Comparison of ENCODE assay signal across 14 mouse cellular contexts in genomic region chr3:120810527-120810926, GRCm38 (mm10).
"Had no signal": no experiment of that assay in that cellular context is flagged by ENCODE, and none has a peak within 500 bp of the region (broad histone marks: within the 10 kb centered on the region; RNA-seq: fewer than 3 reads in every experiment).

No protein-coding gene starts in this region.

- ATAC-seq: liver, embryonic 12.5 days had no signal

- H3K27ac ChIP-seq: left cerebral cortex, adult 2 months; limb, embryonic 15.5 days; liver, embryonic 12.5 days; neural tube, embryonic 13.5 days had no signal

- H3K9me3 ChIP-seq: limb, embryonic 15.5 days; liver, embryonic 12.5 days; neural tube, embryonic 13.5 days had no signal

- DNase-seq: kidney, adult 8-10 months; kidney, postnatal 25 days; lung, embryonic 14.5 days; lung, postnatal 10 days; lung, postnatal 4 days; right cerebral cortex, postnatal 4 days; spleen, adult 18-20 months; thymus, adult 18-20 months; thymus, postnatal 14 days had no signal

- H3K4me3 ChIP-seq: left cerebral cortex, adult 2 months; limb, embryonic 15.5 days; liver, embryonic 12.5 days; myocyte; neural tube, embryonic 13.5 days had no signal

- H3K4me2 ChIP-seq: limb, embryonic 15.5 days; liver, embryonic 12.5 days; lung, embryonic 14.5 days; neural tube, embryonic 13.5 days had no signal

- H3K9ac ChIP-seq: limb, embryonic 15.5 days; liver, embryonic 12.5 days; lung, embryonic 14.5 days; neural tube, embryonic 13.5 days had no signal

- H3K4me1 ChIP-seq: limb, embryonic 15.5 days; liver, embryonic 12.5 days had no signal

- H3K36me3 ChIP-seq: limb, embryonic 15.5 days; liver, embryonic 12.5 days; neural tube, embryonic 13.5 days had no signal

- H3K27me3 ChIP-seq: limb, embryonic 15.5 days; liver, embryonic 12.5 days; neural tube, embryonic 13.5 days had no signal
